Mouse (Mus musculus): ENCODE measurements around the gene Dpf3. TPM values are rescaled to one million over a fixed set of nuclear protein-coding genes. Genes with fewer than 3 reads are reported as not detected.

The Dpf3 gene
- polyA plus RNA-seq, 1 experiment: 0.52 TPM

- no peaks in the 10 kb centered on the region for H3K27me3 ChIP-seq (ENCODE audit: control insufficient read depth, insufficient read depth, insufficient read length)
- H3ac ChIP-seq (ENCODE audit: control insufficient read depth, insufficient read length): no peak overlapping the region
- no peaks in the 10 kb centered on the region for H3K36me3 ChIP-seq (ENCODE audit: control insufficient read depth, insufficient read depth)
- no peak for TF ChIP-seq POLR2A (IDR thresholded peaks at IDR 0.05; ENCODE audit: insufficient read length, low read depth)
- no peak for TF ChIP-seq REST (IDR thresholded peaks at IDR 0.05; ENCODE audit: insufficient read depth, insufficient read length)
- TF ChIP-seq USF1 (IDR thresholded peaks at IDR 0.05; ENCODE audit: low read depth): no peak
- TF ChIP-seq TCF12 (IDR thresholded peaks at IDR 0.05; ENCODE audit: insufficient read depth, poor library complexity, severe bottlenecking): no peak
- no peak for TF ChIP-seq E2F4 (IDR thresholded peaks at IDR 0.05; ENCODE audit: insufficient read depth)
- no peak for TF ChIP-seq MYOG (IDR thresholded peaks at IDR 0.05; ENCODE audit: control insufficient read depth in 1 of 3, insufficient read depth in 1 of 3, insufficient read length in 2 of 3, low read depth in 2 of 3)
- TF ChIP-seq CEBPB (IDR thresholded peaks at IDR 0.05; ENCODE audit: insufficient read depth, poor library complexity, severe bottlenecking): no peak
- H3K79me2 ChIP-seq (ENCODE audit: control insufficient read depth, insufficient read depth): no peaks in the 10 kb centered on the region
- H3K4me2 ChIP-seq (ENCODE audit: low read depth): no peak overlapping the region
- H3K4me3 ChIP-seq: no peak overlapping the region
Observed at GRCm38 (mm10) chr12:83524329-83524728, 36.8 kb upstream of the Dpf3 start.

GRCm38 (mm10) chr12:83523892-83524291 is 36.4 kb upstream of the Dpf3 start:
- H3ac ChIP-seq (ENCODE audit: control insufficient read depth, insufficient read length): no peak overlapping the region
- H3K4me3 ChIP-seq: no peak overlapping the region
- H3K79me2 ChIP-seq (ENCODE audit: control insufficient read depth, insufficient read depth): no peaks in the 10 kb centered on the region
- TF ChIP-seq MYOG (IDR thresholded peaks at IDR 0.05; ENCODE audit: control insufficient read depth in 1 of 3, insufficient read depth in 1 of 3, insufficient read length in 2 of 3, low read depth in 2 of 3): no peak
- no peak for TF ChIP-seq E2F4 (IDR thresholded peaks at IDR 0.05; ENCODE audit: insufficient read depth)
- no peak for TF ChIP-seq CEBPB (IDR thresholded peaks at IDR 0.05; ENCODE audit: insufficient read depth, poor library complexity, severe bottlenecking)
- TF ChIP-seq MYOD1 (IDR thresholded peaks at IDR 0.05; ENCODE audit: control insufficient read depth in 1 of 3, insufficient read length in 2 of 3, low read depth in 2 of 3): no peak
- no peak for TF ChIP-seq POLR2AphosphoS2 (IDR thresholded peaks at IDR 0.05; ENCODE audit: insufficient read length, low read depth)
- TF ChIP-seq SRF (IDR thresholded peaks at IDR 0.05; ENCODE audit: control insufficient read depth, insufficient read length, low read depth): no peak
- no peak for TF ChIP-seq POLR2A (IDR thresholded peaks at IDR 0.05; ENCODE audit: insufficient read length, low read depth)
- TF ChIP-seq USF1 (IDR thresholded peaks at IDR 0.05; ENCODE audit: low read depth): no peak
- no peak for TF ChIP-seq MAX (IDR thresholded peaks at IDR 0.05; ENCODE audit: low read depth)
- TF ChIP-seq TCF12 (IDR thresholded peaks at IDR 0.05; ENCODE audit: insufficient read depth, poor library complexity, severe bottlenecking): no peak
- no peak for TF ChIP-seq TCF3 (IDR thresholded peaks at IDR 0.05; ENCODE audit: insufficient read length, low read depth)
- H3K27me3 ChIP-seq (ENCODE audit: control insufficient read depth, insufficient read depth, insufficient read length): no peaks in the 10 kb centered on the region
- no peaks in the 10 kb centered on the region for H3K36me3 ChIP-seq (ENCODE audit: control insufficient read depth, insufficient read depth)
- H3K4me2 ChIP-seq (ENCODE audit: low read depth): no peak overlapping the region

DNA sequence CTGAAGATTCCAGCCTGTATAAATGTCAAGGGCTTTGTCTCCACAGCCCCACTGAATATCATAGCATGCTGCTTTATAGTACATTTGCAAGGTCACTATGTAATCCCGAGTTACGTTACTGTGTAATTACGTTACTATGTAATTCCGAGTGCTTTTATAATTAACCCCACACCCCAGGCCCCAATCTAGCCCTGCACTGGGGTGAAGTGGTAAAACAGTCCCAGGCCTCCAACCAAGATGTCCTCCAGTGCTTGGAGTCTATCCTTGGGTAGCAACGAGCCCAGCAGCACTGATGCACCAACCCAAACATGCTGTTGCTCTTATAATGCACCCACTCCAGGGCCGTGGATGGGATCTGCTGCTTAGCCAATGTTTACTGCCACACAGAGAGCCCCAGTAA is 35.5 kb upstream of the Dpf3 start:
- no peaks in the 10 kb centered on the region for H3K36me3 ChIP-seq (ENCODE audit: control insufficient read depth, insufficient read depth)
- H3K4me3 ChIP-seq: no peak overlapping the region
- no peak overlapping the region for H3ac ChIP-seq (ENCODE audit: control insufficient read depth, insufficient read length)
- H3K4me2 ChIP-seq (ENCODE audit: low read depth): no peak overlapping the region
- TF ChIP-seq TCF12 (IDR thresholded peaks at IDR 0.05; ENCODE audit: insufficient read depth, poor library complexity, severe bottlenecking) (no peak), MYOG (IDR thresholded peaks at IDR 0.05; ENCODE audit: control insufficient read depth in 1 of 3, insufficient read depth in 1 of 3, insufficient read length in 2 of 3, low read depth in 2 of 3) (no peak), CEBPB (IDR thresholded peaks at IDR 0.05; ENCODE audit: insufficient read depth, poor library complexity, severe bottlenecking) (no peak), USF1 (IDR thresholded peaks at IDR 0.05; ENCODE audit: low read depth) (no peak), POLR2AphosphoS2 (IDR thresholded peaks at IDR 0.05; ENCODE audit: insufficient read length, low read depth) (no peak), TCF3 (IDR thresholded peaks at IDR 0.05; ENCODE audit: insufficient read length, low read depth) (no peak)
- H3K79me2 ChIP-seq (ENCODE audit: control insufficient read depth, insufficient read depth): no peaks in the 10 kb centered on the region
- H3K27me3 ChIP-seq (ENCODE audit: control insufficient read depth, insufficient read depth, insufficient read length): no peaks in the 10 kb centered on the region

GRCm38 (mm10) chr12:83521083-83521482 is 33.6 kb upstream of the Dpf3 start:
- Histone ChIP-seq H3K79me2 (ENCODE audit: control insufficient read depth, insufficient read depth) (no peaks in the 10 kb centered on the region), H3K4me3 (peak overlapping the region; percentile 43), H3ac (ENCODE audit: control insufficient read depth, insufficient read length) (no peak overlapping the region), H3K27me3 (ENCODE audit: control insufficient read depth, insufficient read depth, insufficient read length) (no peaks in the 10 kb centered on the region), H3K4me2 (ENCODE audit: low read depth) (peak overlapping the region; percentile 92), H3K36me3 (ENCODE audit: control insufficient read depth, insufficient read depth) (no peaks in the 10 kb centered on the region)
- TF ChIP-seq TCF3 (IDR thresholded peaks at IDR 0.05; ENCODE audit: insufficient read length, low read depth) (no peak), MYOD1 (IDR thresholded peaks at IDR 0.05; ENCODE audit: control insufficient read depth in 1 of 3, insufficient read length in 2 of 3, low read depth in 2 of 3) (no peak), TCF12 (IDR thresholded peaks at IDR 0.05; ENCODE audit: insufficient read depth, poor library complexity, severe bottlenecking) (no peak), POLR2AphosphoS2 (IDR thresholded peaks at IDR 0.05; ENCODE audit: insufficient read length, low read depth) (no peak), CEBPB (IDR thresholded peaks at IDR 0.05; ENCODE audit: insufficient read depth, poor library complexity, severe bottlenecking) (no peak), SRF (IDR thresholded peaks at IDR 0.05; ENCODE audit: control insufficient read depth, insufficient read length, low read depth) (no peak), MAX (IDR thresholded peaks at IDR 0.05; ENCODE audit: low read depth) (no peak), POLR2A (IDR thresholded peaks at IDR 0.05; ENCODE audit: insufficient read length, low read depth) (no peak), REST (IDR thresholded peaks at IDR 0.05; ENCODE audit: insufficient read depth, insufficient read length) (no peak), MYOG (IDR thresholded peaks at IDR 0.05; ENCODE audit: control insufficient read depth in 1 of 3, insufficient read depth in 1 of 3, insufficient read length in 2 of 3, low read depth in 2 of 3) (no peak), E2F4 (IDR thresholded peaks at IDR 0.05; ENCODE audit: insufficient read depth) (no peak)

GRCm38 (mm10) chr12:83520311-83520890 is 32.9 kb upstream of the Dpf3 start, which contains the start of gene Dcaf4:
Gene Dcaf4 (plus strand): TSS chr12:83520466.
- Histone ChIP-seq H3ac (ENCODE audit: control insufficient read depth, insufficient read length) (no peak within 1 kb of the TSS), H3K4me2 (ENCODE audit: low read depth) (peak within 1 kb of the TSS; percentile 92)
- peak; percentile 57 for TF ChIP-seq POLR2A (IDR thresholded peaks at IDR 0.05; ENCODE audit: insufficient read length, low read depth)
- TF ChIP-seq SRF (IDR thresholded peaks at IDR 0.05; ENCODE audit: control insufficient read depth, insufficient read length, low read depth): peak; percentile 90
- TF ChIP-seq MAX (IDR thresholded peaks at IDR 0.05; ENCODE audit: low read depth): no peak

More at GRCm38 (mm10) chr12:83520311-83520890, 32.9 kb upstream of the Dpf3 start, which contains the start of gene Dcaf4:
- Histone ChIP-seq H3K36me3 (ENCODE audit: control insufficient read depth, insufficient read depth) (no peaks in the 10 kb centered on the region), H3K27me3 (ENCODE audit: control insufficient read depth, insufficient read depth, insufficient read length) (no peaks in the 10 kb centered on the region), H3K4me3 (peak within 1 kb of the TSS; percentile 43), H3K79me2 (ENCODE audit: control insufficient read depth, insufficient read depth) (no peaks in the 10 kb centered on the region)
